In genomic region chr8:106920395-106920741, GRCm38 (mm10) we compare ENCODE assay signal across 27 mouse cellular contexts. TPM values are rescaled to one million over a fixed set of nuclear protein-coding genes. Genes with fewer than 3 reads are reported as not detected.
DNase-seq lines count a peak whose midpoint lies in the region; ATAC-seq and TF ChIP-seq lines count a peak whose summit lies in the region.
"Had no signal": no experiment of that assay in that cellular context is flagged by ENCODE, and none has a peak within 500 bp of the region (broad histone marks: within the 10 kb centered on the region; RNA-seq: fewer than 3 reads in every experiment).

No protein-coding gene starts in this region.

- H3K9me3 ChIP-seq in midbrain, postnatal 0 days (ENCODE audit: low read length) = no peaks in the 10 kb centered on the region
- H3K9me3 ChIP-seq in midbrain, embryonic 15.5 days = no peaks in the 10 kb centered on the region
- H3K9me3 ChIP-seq: forebrain, embryonic 10.5 days; heart, embryonic 15.5 days; neural tube, embryonic 13.5 days; stomach, embryonic 15.5 days had no signal

- H3K27me3 ChIP-seq in midbrain, postnatal 0 days (ENCODE audit: insufficient read depth, low read length) = no peaks in the 10 kb centered on the region
- H3K27me3 ChIP-seq in midbrain, embryonic 15.5 days (replicated peaks) = no peaks in the 10 kb centered on the region
- H3K27me3 ChIP-seq: heart, embryonic 15.5 days; neural tube, embryonic 13.5 days; stomach, embryonic 15.5 days had no signal

- no peak overlapping the region for H3K4me3 ChIP-seq in layer of hippocampus, adult 2 months
- H3K4me3 ChIP-seq in midbrain, postnatal 0 days (ENCODE audit: low read depth, low read length) = no peak overlapping the region
- no peak overlapping the region for H3K4me3 ChIP-seq in midbrain, embryonic 15.5 days
- H3K4me3 ChIP-seq: forebrain, embryonic 10.5 days; heart, adult 2 months; heart, embryonic 15.5 days; myocyte; neural tube, embryonic 13.5 days; stomach, embryonic 15.5 days had no signal

- ATAC-seq in midbrain, postnatal 0 days (ENCODE audit: low FRiP score) = no peak
- no peak for ATAC-seq in midbrain, embryonic 15.5 days (replicated peaks)
- ATAC-seq: inflammation-experienced regulatory T-cells, adult 6 months had no signal

- 96% methylated on average over 5 of the region's 5 CpGs for WGBS in midbrain, postnatal 0 days
- 94% methylated on average over 5 of the region's 5 CpGs for WGBS in midbrain, embryonic 15.5 days

- no peak overlapping the region for H3K9ac ChIP-seq in midbrain, postnatal 0 days (replicated peaks; ENCODE audit: low read length, poor library complexity, severe bottlenecking)
- H3K9ac ChIP-seq in midbrain, embryonic 15.5 days = no peak overlapping the region
- H3K9ac ChIP-seq: heart, embryonic 15.5 days; hindbrain, embryonic 14.5 days; liver, embryonic 14.5 days; neural tube, embryonic 13.5 days; stomach, embryonic 15.5 days had no signal

- H3K27ac ChIP-seq in layer of hippocampus, adult 2 months = peak overlapping the region; percentile 81
- no peak overlapping the region for H3K27ac ChIP-seq in midbrain, postnatal 0 days (ENCODE audit: low read depth, low read length)
- no peak overlapping the region for H3K27ac ChIP-seq in midbrain, embryonic 15.5 days
- H3K27ac ChIP-seq: forebrain, embryonic 10.5 days; heart, adult 2 months; heart, embryonic 15.5 days; hindbrain, embryonic 14.5 days; liver, embryonic 14.5 days; neural tube, embryonic 13.5 days; stomach, embryonic 15.5 days had no signal

- peaks cover 37% of the 10 kb centered on the region for H3K36me3 ChIP-seq in midbrain, postnatal 0 days (ENCODE audit: insufficient read depth, low read length)
- peaks cover 48% of the 10 kb centered on the region for H3K36me3 ChIP-seq in midbrain, embryonic 15.5 days (replicated peaks)

- TF ChIP-seq CTCF in layer of hippocampus, adult 2 months (conservative IDR thresholded peaks at IDR 0.05) = peak; percentile 57
- TF ChIP-seq CTCF in midbrain, postnatal 0 days (IDR thresholded peaks at IDR 0.05) = 0 out of 2 replicates have a peak, but pooled peaks have one; percentile 14

- DNase-seq in layer of hippocampus, adult 2 months (ENCODE audit: low spot score in 2 of 2) = no peak
- no peak for DNase-seq in layer of hippocampus, adult 18-20 months (ENCODE audit: low spot score in 2 of 2)
- DNase-seq in midbrain, postnatal 0 days (ENCODE audit: low spot score) = no peak
- DNase-seq in ZHBTc4 (ENCODE audit: low read depth, low spot score) = peak; percentile 66
- DNase-seq in right cerebral cortex, postnatal 14 days = no peak
- no peak for DNase-seq in retina, postnatal 1 day
- DNase-seq: B cell, adult 2 months; cerebellum, adult 18-20 months; cerebellum, postnatal 14 days; gastrocnemius, postnatal 36 days; heart, adult 2 months; heart, postnatal 4 days; kidney, adult 8-10 months; kidney, postnatal 25 days; lung, postnatal 14 days; midbrain, embryonic 14.5 days; thymus, adult 18-20 months; thymus, postnatal 4 days had no signal

- no peaks in the 10 kb centered on the region for H3K4me1 ChIP-seq in midbrain, postnatal 0 days (ENCODE audit: insufficient read depth, low read length)
- no peaks in the 10 kb centered on the region for H3K4me1 ChIP-seq in midbrain, embryonic 15.5 days
- H3K4me1 ChIP-seq: forebrain, embryonic 10.5 days; heart, embryonic 15.5 days; neural tube, embryonic 13.5 days; stomach, embryonic 15.5 days had no signal

- H3K4me2 ChIP-seq in midbrain, postnatal 0 days (ENCODE audit: low read depth, low read length, poor library complexity, severe bottlenecking) = no peak overlapping the region
- H3K4me2 ChIP-seq in midbrain, embryonic 15.5 days = no peak overlapping the region
- H3K4me2 ChIP-seq: heart, embryonic 15.5 days; hindbrain, embryonic 14.5 days; neural tube, embryonic 13.5 days; stomach, embryonic 15.5 days had no signal

RNA-seq across cellular contexts. Expression of gene Sntb2, which starts 15.2 kb away (rescaled TPM):
- 10 to 100 TPM; 24.8 to 24.9 TPM for total RNA-seq in layer of hippocampus, adult 2 months (2021)
- 10 to 100 TPM; 22.6 to 26.3 TPM for total RNA-seq in layer of hippocampus, adult 18-20 months (2021)
- 7.1 and 7.9 TPM in 2 replicates for total RNA-seq in midbrain, postnatal 0 days (2014; rRNA removed)
- 3.2 and 3.3 TPM in 2 replicates for polyA plus RNA-seq in midbrain, postnatal 0 days (2015; fragmentation: Nextera tagmentation; extraction: Ambion mirVana)
- 5.2 and 5.8 TPM in 2 replicates for polyA plus RNA-seq in midbrain, embryonic 15.5 days (2015; fragmentation: Nextera tagmentation; extraction: Ambion mirVana)

RNA-seq across cellular contexts. Expression of gene Utp4, which starts 26.9 kb away (rescaled TPM):
- total RNA-seq in layer of hippocampus, adult 2 months (2021) = 10 to 100 TPM; 43.4 to 47.9 TPM
- 10 to 100 TPM; 43.3 to 45.1 TPM for total RNA-seq in layer of hippocampus, adult 18-20 months (2021)
- 23.5 and 23.7 TPM in 2 replicates for total RNA-seq in midbrain, postnatal 0 days (2014; rRNA removed)
- 27.4 and 28.0 TPM in 2 replicates for polyA plus RNA-seq in midbrain, postnatal 0 days (2015; fragmentation: Nextera tagmentation; extraction: Ambion mirVana)
- polyA plus RNA-seq in midbrain, embryonic 15.5 days (2015; fragmentation: Nextera tagmentation; extraction: Ambion mirVana) = 42.6 and 44.6 TPM in 2 replicates

RNA-seq across cellular contexts. Expression of gene Has3, which starts 50.3 kb away (rescaled TPM):
- 1 to 10 TPM; 1.3 to 1.9 TPM for total RNA-seq in layer of hippocampus, adult 2 months (2021)
- total RNA-seq in layer of hippocampus, adult 18-20 months (2021) = 1 to 10 TPM; 1.7 TPM
- 16.6 and 20.2 TPM in 2 replicates for total RNA-seq in midbrain, postnatal 0 days (2014; rRNA removed)
- 0.42 and 0.89 TPM in 2 replicates for polyA plus RNA-seq in midbrain, postnatal 0 days (2015; fragmentation: Nextera tagmentation; extraction: Ambion mirVana)
- polyA plus RNA-seq in midbrain, embryonic 15.5 days (2015; fragmentation: Nextera tagmentation; extraction: Ambion mirVana) = 1.3 and 1.4 TPM in 2 replicates
